Mouse (Mus musculus) cortical plate, adult 2 months (tissue): ENCODE measurements at regions not wholly inside any gene's neighbourhood (a gene's known extent, or its start where the extent isn't known, plus 50 kb on each side); places are given as distances from the start of the nearest gene placed in this dataset.

Experiments
- CTCF ChIP-seq: fragments of 200-500 bp; IDR thresholded peaks from 2 replicates; pipeline ENCODE4 v1.5.1; 2011; ENCODE audit warnings: mild to moderate bottlenecking, control low read depth, low read length; ENCODE audit not compliant: insufficient read depth; ENCODE audit errors: extremely low read depth
- POLR2A ChIP-seq: fragments of 200-500 bp; IDR thresholded peaks from 2 replicates; pipeline ENCODE4 v1.6.1; 2011; ENCODE audit warnings: mild to moderate bottlenecking, low read length, control low read depth; ENCODE audit not compliant: insufficient read depth; ENCODE audit errors: extremely low read depth

DNA sequence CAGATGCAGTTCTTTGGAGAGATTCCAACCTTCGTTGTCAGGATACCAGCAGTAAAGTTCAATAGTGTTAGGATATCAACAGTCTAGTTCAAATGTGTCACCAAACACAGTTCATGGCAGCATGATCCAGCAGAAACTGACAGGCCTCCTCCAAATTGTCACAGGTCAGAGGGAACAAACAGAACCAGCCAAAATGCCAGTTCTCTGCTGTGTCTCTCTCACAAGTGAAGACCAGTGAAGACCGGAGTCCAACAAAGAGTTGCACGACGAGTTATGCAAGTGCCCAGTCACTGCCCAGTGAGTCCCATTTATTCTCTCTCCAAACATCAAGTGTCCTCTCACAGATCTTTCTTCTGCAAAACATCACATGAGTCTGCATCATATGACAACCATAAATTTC is 293.4 kb upstream of the Sstr1 start:
- TF ChIP-seq CTCF (no peak), POLR2A (no peak)
